ENCODE assay signal across 21 mouse cellular contexts in genomic region chr14:30064864-30065263, GRCm38 (mm10). TPM values are rescaled to one million over a fixed set of nuclear protein-coding genes. Genes with fewer than 3 reads are reported as not detected.
"Had no signal": no experiment of that assay in that cellular context is flagged by ENCODE, and none has a peak within 500 bp of the region (broad histone marks: within the 10 kb centered on the region; RNA-seq: fewer than 3 reads in every experiment).

No protein-coding gene starts in this region.

- H3K9me3 ChIP-seq: kidney, embryonic 15.5 days; liver, embryonic 13.5 days; midbrain, embryonic 10.5 days; midbrain, embryonic 13.5 days had no signal

- ATAC-seq: midbrain, embryonic 13.5 days; midbrain, embryonic 16.5 days had no signal

- H3K4me1 ChIP-seq: kidney, embryonic 15.5 days; midbrain, embryonic 10.5 days; midbrain, embryonic 13.5 days had no signal

- H3K9ac ChIP-seq: kidney, embryonic 15.5 days; liver, embryonic 13.5 days; midbrain, embryonic 13.5 days had no signal

- H3K4me2 ChIP-seq: kidney, embryonic 15.5 days; liver, embryonic 13.5 days; midbrain, embryonic 13.5 days had no signal

- H3K27ac ChIP-seq: kidney, embryonic 15.5 days; liver, embryonic 13.5 days; midbrain, embryonic 10.5 days; midbrain, embryonic 13.5 days; stomach, postnatal 0 days had no signal

- H3K4me3 ChIP-seq: kidney, embryonic 15.5 days; liver, embryonic 13.5 days; midbrain, embryonic 10.5 days; midbrain, embryonic 13.5 days; myocyte had no signal

- DNase-seq: kidney, adult 11 months; kidney, adult 8-10 months; kidney, postnatal 10 days; kidney, postnatal 4 days; liver, embryonic 13.5 days; lung, adult 2 months; lung, postnatal 14 days; lung, postnatal 4 days; right cerebral cortex, adult 18-20 months; right cerebral cortex, postnatal 14 days; right cerebral cortex, postnatal 4 days; thymus, postnatal 25 days had no signal

- H3K36me3 ChIP-seq: kidney, embryonic 15.5 days; liver, embryonic 13.5 days; midbrain, embryonic 10.5 days; midbrain, embryonic 13.5 days had no signal

- H3K27me3 ChIP-seq: kidney, embryonic 15.5 days; liver, embryonic 13.5 days; midbrain, embryonic 13.5 days had no signal

RNA-seq across cellular contexts. Expression of gene Chdh, which starts 56.0 kb away (rescaled TPM):
- total RNA-seq: monocyte, adult 5-6 weeks had no signal
- polyA plus RNA-seq: limb, embryonic 11.5 days; midbrain, embryonic 10.5 days; myocyte; neural tube, embryonic 11.5 days had no signal

RNA-seq across cellular contexts. Expression of gene Il17rb, which starts 56.2 kb away (rescaled TPM):
- total RNA-seq: monocyte, adult 5-6 weeks had no signal
